Mouse (Mus musculus): ENCODE measurements around the gene Ncdn. TPM values are rescaled to one million over a fixed set of nuclear protein-coding genes. Genes with fewer than 3 reads are reported as not detected.

The Ncdn gene
- polyA plus RNA-seq, 1 experiment from 2014 or later, result 13.4 TPM

- peak overlapping the region; percentile 31 for H3K4me2 ChIP-seq (replicated peaks; ENCODE audit: low read depth)
- 8% methylated on average over 26 of the region's 26 CpGs for WGBS
Measured at GRCm38 (mm10) chr4:126732531-126733380, 20.5 kb downstream of the Ncdn start.

GRCm38 (mm10) chr4:126732111-126732510, 21.1 kb downstream of the Ncdn start:
- Histone ChIP-seq H3K27ac (replicated peaks) (no peak overlapping the region), H3K27me3 (ENCODE audit: control insufficient read depth, insufficient read depth, low read length) (peaks cover 19% of the 10 kb centered on the region; the same call in 1 of the 2 replicates), H3K9ac (ENCODE audit: low read length) (no peak overlapping the region), H3K4me2 (replicated peaks; ENCODE audit: low read depth) (peak overlapping the region; percentile 31; the same call in 1 of the 2 replicates), H3K9me3 (ENCODE audit: control insufficient read depth, low read length) (no peaks in the 10 kb centered on the region), H3K4me1 (replicated peaks; ENCODE audit: control insufficient read depth, insufficient read depth) (no peaks in the 10 kb centered on the region), H3K4me3 (ENCODE audit: low read depth, low read length) (peak overlapping the region; percentile 17; the same call in 1 of the 2 replicates), H3K36me3 (ENCODE audit: control insufficient read depth, insufficient read depth, low read length) (no peaks in the 10 kb centered on the region)
- TF ChIP-seq CTCF (IDR thresholded peaks at IDR 0.05; ENCODE audit: low read depth) (no peak), EP300 (optimal IDR thresholded peaks at IDR 0.05) (no peak)
- ATAC-seq (ENCODE audit: low FRiP score, low TSS enrichment), result no peak
- no peak for DNase-seq (ENCODE audit: low spot score)
- 4% methylated on average over 18 of the region's 18 CpGs for WGBS

More at GRCm38 (mm10) chr4:126732531-126733380, 20.5 kb downstream of the Ncdn start:
- no peak overlapping the region for H3K9ac ChIP-seq (ENCODE audit: low read length)
- H3K36me3 ChIP-seq (ENCODE audit: control insufficient read depth, insufficient read depth, low read length), result no peaks in the 10 kb centered on the region
- H3K4me3 ChIP-seq (ENCODE audit: low read depth, low read length), result peak overlapping the region; percentile 17; the same call in 1 of the 2 replicates
- H3K27me3 ChIP-seq (ENCODE audit: control insufficient read depth, insufficient read depth, low read length), result peaks cover 19% of the 10 kb centered on the region; the same call in 1 of the 2 replicates
- no peaks in the 10 kb centered on the region for H3K9me3 ChIP-seq (ENCODE audit: control insufficient read depth, low read length)
- no peak for TF ChIP-seq EP300 (optimal IDR thresholded peaks at IDR 0.05)
- ATAC-seq (ENCODE audit: low FRiP score, low TSS enrichment) (no peak), DNase-seq (ENCODE audit: low spot score) (no peak)
- H3K27ac ChIP-seq (replicated peaks), result no peak overlapping the region
- no peaks in the 10 kb centered on the region for H3K4me1 ChIP-seq (replicated peaks; ENCODE audit: control insufficient read depth, insufficient read depth)

- H3K27ac ChIP-seq (replicated peaks), result no peak overlapping the region
- no peaks in the 10 kb centered on the region for H3K4me1 ChIP-seq (replicated peaks; ENCODE audit: control insufficient read depth, insufficient read depth)
- DNase-seq (ENCODE audit: low spot score) (no peak), ATAC-seq (ENCODE audit: low FRiP score, low TSS enrichment) (no peak)
- H3K36me3 ChIP-seq (ENCODE audit: control insufficient read depth, insufficient read depth, low read length), result peaks cover 28% of the 10 kb centered on the region
- TF ChIP-seq CTCF (IDR thresholded peaks at IDR 0.05; ENCODE audit: low read depth), result no peak
- no peak for TF ChIP-seq EP300 (optimal IDR thresholded peaks at IDR 0.05)
- H3K4me2 ChIP-seq (replicated peaks; ENCODE audit: low read depth), result no peak overlapping the region
- no peaks in the 10 kb centered on the region for H3K9me3 ChIP-seq (ENCODE audit: control insufficient read depth, low read length)
- H3K4me3 ChIP-seq (ENCODE audit: low read depth, low read length), result no peak overlapping the region
- WGBS, result 89% methylated on average over 5 of the region's 5 CpGs
- no peaks in the 10 kb centered on the region for H3K27me3 ChIP-seq (ENCODE audit: control insufficient read depth, insufficient read depth, low read length)
- H3K9ac ChIP-seq (ENCODE audit: low read length), result no peak overlapping the region
Measured at GRCm38 (mm10) chr4:126707439-126707826, 45.8 kb downstream of the Ncdn start.

- 85% methylated on average over 12 of the region's 12 CpGs for WGBS
- no peak overlapping the region for H3K27ac ChIP-seq (replicated peaks)
- H3K4me1 ChIP-seq (replicated peaks; ENCODE audit: control insufficient read depth, insufficient read depth), result no peaks in the 10 kb centered on the region
- no peak for DNase-seq (ENCODE audit: low spot score)
- no peak overlapping the region for H3K4me3 ChIP-seq (ENCODE audit: low read depth, low read length)
- no peaks in the 10 kb centered on the region for H3K27me3 ChIP-seq (ENCODE audit: control insufficient read depth, insufficient read depth, low read length)
- no peak for TF ChIP-seq EP300 (optimal IDR thresholded peaks at IDR 0.05)
- no peak for TF ChIP-seq CTCF (IDR thresholded peaks at IDR 0.05; ENCODE audit: low read depth)
- no peak overlapping the region for H3K4me2 ChIP-seq (replicated peaks; ENCODE audit: low read depth)
- ATAC-seq (ENCODE audit: low FRiP score, low TSS enrichment), result no peak
- peaks cover 24% of the 10 kb centered on the region for H3K36me3 ChIP-seq (ENCODE audit: control insufficient read depth, insufficient read depth, low read length)
- no peaks in the 10 kb centered on the region for H3K9me3 ChIP-seq (ENCODE audit: control insufficient read depth, low read length)
- no peak overlapping the region for H3K9ac ChIP-seq (ENCODE audit: low read length)
Measured at GRCm38 (mm10) chr4:126706630-126707438, 46.4 kb downstream of the Ncdn start.

GRCm38 (mm10) chr4:126696908-126697307, 56.3 kb downstream of the Ncdn start:
- DNase-seq (ENCODE audit: low spot score) (no peak), ATAC-seq (ENCODE audit: low FRiP score, low TSS enrichment) (no peak)
- Histone ChIP-seq H3K9me3 (ENCODE audit: control insufficient read depth, low read length) (no peaks in the 10 kb centered on the region), H3K4me3 (ENCODE audit: low read depth, low read length) (no peak overlapping the region), H3K9ac (ENCODE audit: low read length) (no peak overlapping the region), H3K36me3 (ENCODE audit: control insufficient read depth, insufficient read depth, low read length) (no peaks in the 10 kb centered on the region), H3K4me2 (replicated peaks; ENCODE audit: low read depth) (no peak overlapping the region), H3K27ac (replicated peaks) (no peak overlapping the region), H3K4me1 (replicated peaks; ENCODE audit: control insufficient read depth, insufficient read depth) (no peaks in the 10 kb centered on the region), H3K27me3 (ENCODE audit: control insufficient read depth, insufficient read depth, low read length) (no peaks in the 10 kb centered on the region)
- no peak for TF ChIP-seq EP300 (optimal IDR thresholded peaks at IDR 0.05)
- no peak for TF ChIP-seq CTCF (IDR thresholded peaks at IDR 0.05; ENCODE audit: low read depth)
- WGBS, result 85% methylated on average over 4 of the region's 4 CpGs

Other genes with a start within 250 kb of the Ncdn start
- gene Ago4, start 220.0 kb downstream of the Ncdn start, polyA plus RNA-seq (2015; fragmentation: Nextera tagmentation; extraction: Ambion mirVana), result 1.6 and 1.7 TPM in 2 replicates
- 5.9 and 8.9 TPM in 2 replicates for gene Clspn, start 196.5 kb downstream of the Ncdn start, polyA plus RNA-seq (2015; fragmentation: Nextera tagmentation; extraction: Ambion mirVana)
- 1.5 and 1.9 TPM in 2 replicates for gene 5730409E04Rik, start 143.6 kb downstream of the Ncdn start, polyA plus RNA-seq (2015; fragmentation: Nextera tagmentation; extraction: Ambion mirVana)
- gene Psmb2, start 75.8 kb downstream of the Ncdn start, polyA plus RNA-seq (2015; fragmentation: Nextera tagmentation; extraction: Ambion mirVana), result 366 and 389 TPM in 2 replicates
- 0.80 and 1.0 TPM in 2 replicates for gene Tfap2e, start 17.2 kb downstream of the Ncdn start, polyA plus RNA-seq (2015; fragmentation: Nextera tagmentation; extraction: Ambion mirVana)
- gene AU040320, start 106 bp upstream of the Ncdn start, polyA plus RNA-seq (2015; fragmentation: Nextera tagmentation; extraction: Ambion mirVana), result 18.2 and 20.2 TPM in 2 replicates
- gene Zmym4, start 214.7 kb upstream of the Ncdn start, polyA plus RNA-seq (2015; fragmentation: Nextera tagmentation; extraction: Ambion mirVana), result 6.7 and 7.1 TPM in 2 replicates

All from stomach, postnatal 0 days (tissue).